Mouse (Mus musculus): ENCODE results near the gene Pabpn1l.
"Not testable (repeated sequence)": the region's sequence is repeated elsewhere in the genome, so short reads cannot be mapped to it uniquely, and the experiment has no call there.

Gene Pabpn1l

DNA sequence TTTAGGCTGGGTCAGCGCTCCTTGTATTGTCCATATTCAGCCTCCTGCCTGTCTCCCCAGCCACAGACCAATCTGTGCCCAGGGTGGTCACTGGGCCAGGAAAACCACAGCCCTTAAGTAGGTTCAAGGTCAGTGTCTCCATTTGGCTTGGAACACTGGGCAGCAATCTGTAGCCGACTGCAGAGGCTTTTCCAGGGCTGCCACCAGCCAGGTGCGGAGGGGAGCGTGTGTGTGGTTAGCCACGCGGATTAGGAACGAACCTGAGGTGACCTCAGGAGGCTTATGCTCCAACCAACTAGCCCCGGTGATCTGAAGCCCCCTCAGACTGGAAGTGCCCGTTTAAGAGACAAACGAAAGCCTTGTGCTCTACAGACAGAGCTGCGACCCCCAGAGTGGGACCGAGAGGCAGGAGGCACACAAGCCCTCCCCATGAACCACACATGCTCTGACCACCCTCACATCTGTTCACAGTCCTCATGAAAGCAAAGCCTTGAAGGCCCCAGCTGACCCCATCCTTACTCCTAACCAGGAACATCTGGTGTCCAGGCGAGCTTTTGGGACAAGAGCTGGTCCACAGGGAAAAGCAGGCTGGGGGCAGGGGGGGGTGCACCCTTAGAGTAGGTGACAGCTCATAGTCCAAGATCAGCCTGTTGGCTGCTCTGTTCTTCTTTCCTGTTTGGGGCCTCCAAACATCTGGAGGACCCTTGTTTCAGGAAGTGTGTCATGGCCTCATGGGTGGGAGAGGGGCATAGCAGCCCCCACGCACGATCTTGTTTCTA, 25.8 kb upstream of the Pabpn1l start:
- no peak for DNase-seq (ENCODE audit: low spot score in 2 of 2)

DNA sequence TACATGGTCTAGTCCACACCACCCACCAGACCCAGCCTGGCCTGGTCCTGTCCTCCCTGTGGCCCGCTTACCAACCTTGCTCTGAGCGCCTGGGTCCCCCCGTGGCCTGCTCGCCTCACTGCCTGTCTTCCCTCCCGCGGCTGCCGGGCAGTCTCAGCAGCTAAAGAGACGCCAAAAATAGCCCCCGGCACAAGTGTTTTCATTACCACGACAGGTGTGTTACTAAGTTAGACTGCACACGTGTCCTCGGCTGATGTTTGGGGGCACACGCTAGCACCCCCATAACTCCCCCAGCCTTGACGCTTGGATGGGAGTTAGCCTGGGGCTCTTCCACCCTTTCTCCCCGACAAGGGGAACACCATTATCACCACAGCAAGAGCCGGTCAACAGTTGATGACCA, 23.8 kb upstream of the Pabpn1l start:
- DNase-seq (ENCODE audit: low spot score in 2 of 2) = no peak

DNA sequence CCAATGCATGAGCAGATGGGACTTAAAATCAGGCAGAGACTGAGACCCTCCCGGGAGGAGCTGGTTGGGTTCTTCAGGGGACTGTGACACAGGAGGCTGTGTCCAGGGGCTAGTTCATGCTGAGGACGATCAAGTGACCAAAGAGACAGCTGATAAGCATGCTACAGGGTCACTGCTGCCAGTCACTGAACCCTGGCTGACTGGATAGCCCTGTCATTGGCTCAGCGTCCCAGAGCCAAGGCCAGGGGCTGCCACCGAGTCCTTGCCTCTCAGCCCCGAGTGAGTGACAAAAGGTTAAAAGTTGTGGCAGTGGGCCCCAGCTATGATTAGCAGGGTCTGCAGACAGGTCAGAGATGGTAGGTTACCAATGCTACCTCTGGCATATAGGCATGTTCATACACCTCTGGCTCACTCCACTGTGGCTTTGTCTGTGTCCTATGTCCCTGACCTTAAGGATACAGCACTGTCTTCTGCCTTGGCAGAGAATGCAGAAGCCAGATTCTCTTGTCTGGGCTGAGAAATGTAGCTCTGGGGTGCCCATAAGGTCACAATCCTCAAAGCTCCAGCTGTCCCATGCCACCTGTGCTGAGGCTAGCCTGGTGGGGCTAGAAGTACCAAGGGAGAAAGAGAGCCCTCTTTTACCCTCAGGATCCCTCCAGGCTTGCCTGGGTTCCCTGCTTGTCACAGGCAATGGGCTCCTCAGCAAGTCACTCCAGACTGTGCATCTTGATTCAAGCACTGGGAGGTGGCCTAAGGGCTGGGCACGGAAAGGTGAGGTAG, 21.8 kb upstream of the Pabpn1l start:
- DNase-seq (ENCODE audit: low spot score in 2 of 2) = no peak

DNA sequence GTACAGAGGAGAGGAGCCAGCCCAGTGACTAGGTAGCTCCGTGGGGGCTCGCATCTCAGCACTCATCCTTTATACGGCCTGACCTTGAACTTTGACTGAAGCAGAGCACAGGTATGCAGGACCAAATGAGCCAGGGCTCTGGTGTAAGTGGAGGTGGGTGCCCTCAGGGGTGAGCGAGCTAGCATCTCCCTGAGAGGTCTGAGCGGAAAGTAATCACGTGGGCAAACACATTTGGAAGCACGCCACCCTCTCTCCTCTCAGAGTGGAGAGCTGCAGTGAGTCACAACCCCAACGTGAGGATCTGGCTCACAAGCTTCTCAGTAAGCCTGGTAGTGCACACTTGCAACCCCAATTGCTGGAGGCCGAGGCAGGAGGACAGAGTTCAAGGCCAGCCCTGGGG, 19.5 kb upstream of the Pabpn1l start:
- DNase-seq (ENCODE audit: low spot score in 2 of 2) = peak; percentile 66 to 70

DNA sequence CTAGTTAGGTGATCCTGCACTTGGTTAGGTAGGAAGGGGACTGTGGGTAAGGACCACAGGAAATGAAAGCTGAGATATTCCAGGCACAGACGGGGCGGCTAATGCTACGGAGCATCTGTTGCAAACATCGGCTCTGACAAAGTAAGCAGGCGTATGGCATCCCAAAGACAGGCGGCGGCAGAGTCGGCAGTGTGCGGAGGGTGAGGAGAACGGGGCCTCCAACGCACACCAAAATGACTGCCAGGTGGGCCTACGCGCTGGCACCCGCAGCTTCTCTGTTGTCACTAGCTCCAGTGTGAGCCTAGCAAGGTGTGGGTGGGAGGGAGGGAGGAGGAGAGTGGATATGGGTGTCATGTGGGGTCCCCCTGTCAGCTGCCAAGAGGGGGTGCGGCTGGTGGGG, 18.9 kb upstream of the Pabpn1l start:
- peak; percentile 68 to 86 for DNase-seq (ENCODE audit: low spot score in 2 of 2)

DNA sequence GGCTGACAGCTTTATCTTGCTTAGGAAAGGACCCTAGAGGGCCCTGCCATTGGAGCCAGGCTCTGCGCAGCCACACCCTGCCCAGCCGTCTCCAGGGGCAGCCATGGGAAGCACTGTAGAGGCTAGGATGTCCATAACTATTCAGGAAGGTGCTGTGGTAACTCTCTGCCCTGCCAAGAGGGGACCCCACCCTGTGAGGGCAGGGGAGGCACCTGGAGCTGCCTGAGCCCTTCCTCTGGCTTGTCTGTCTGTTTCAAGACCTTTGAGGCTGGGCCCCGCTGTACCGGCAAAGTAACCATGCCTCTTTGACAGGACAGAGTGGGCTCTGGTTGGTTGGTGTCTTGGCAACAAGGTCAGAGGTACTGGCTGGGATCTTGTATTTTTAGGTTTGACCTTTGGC, 18.3 kb upstream of the Pabpn1l start:
- no peak for DNase-seq (ENCODE audit: low spot score in 2 of 2)

DNA sequence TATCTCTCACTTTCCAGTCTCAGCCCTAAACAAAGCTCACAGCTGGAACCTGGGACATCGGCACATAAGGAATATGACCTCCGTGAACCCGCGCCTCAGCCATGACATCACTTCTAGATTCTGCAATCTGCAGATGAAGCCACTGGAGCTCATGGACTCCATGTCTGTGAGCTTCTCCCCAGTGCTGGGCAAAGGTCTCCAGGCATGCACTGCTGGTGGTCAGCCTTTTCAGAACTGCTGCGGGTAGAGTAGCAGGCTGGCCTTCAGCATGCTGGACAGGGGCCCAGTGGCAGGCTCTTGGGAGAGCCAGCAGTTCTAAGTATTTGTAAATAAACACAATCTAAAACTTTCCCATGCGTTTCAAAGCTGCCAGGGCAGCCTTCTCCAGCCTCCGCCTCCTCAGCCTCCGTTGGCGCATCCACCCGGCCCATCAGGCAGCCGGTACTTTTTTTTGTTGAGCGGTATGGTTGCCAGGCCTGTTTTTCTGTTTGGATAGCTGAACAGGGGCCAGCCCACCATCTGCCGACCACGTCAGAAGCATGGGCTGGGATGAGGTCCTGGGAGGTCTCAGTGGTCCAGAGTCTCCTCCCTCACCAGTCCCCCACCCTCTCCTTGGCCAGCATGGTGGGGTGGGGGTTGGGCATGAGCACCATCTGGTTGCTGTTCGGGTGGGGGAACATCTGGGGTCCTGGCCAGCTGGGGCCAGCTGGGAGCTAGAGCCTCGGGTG, 17.1 kb upstream of the Pabpn1l start:
- peak; percentile 21 to 29 for DNase-seq (ENCODE audit: low spot score in 2 of 2)

DNA sequence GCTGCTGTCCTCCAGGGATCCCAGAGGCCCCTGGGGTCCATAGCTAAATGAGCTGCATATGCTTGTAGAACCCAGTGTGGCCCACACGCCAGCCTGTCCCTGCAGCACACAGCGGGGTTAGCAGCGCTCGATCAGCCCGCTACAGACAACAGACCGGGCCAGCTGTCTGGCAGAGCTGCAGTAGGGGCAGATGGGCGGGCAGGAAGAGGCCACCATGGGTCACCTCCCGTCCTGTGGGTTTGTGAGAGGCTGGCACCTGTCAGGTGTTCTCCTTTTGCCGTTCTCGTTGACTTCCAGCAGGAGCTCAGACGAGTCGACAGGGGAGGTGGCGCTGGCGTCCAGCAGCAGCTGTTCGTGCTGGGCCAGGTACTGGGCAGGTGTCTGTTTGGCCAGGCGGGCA, 16.1 kb upstream of the Pabpn1l start:
- no peak for DNase-seq (ENCODE audit: low spot score in 2 of 2)

DNA sequence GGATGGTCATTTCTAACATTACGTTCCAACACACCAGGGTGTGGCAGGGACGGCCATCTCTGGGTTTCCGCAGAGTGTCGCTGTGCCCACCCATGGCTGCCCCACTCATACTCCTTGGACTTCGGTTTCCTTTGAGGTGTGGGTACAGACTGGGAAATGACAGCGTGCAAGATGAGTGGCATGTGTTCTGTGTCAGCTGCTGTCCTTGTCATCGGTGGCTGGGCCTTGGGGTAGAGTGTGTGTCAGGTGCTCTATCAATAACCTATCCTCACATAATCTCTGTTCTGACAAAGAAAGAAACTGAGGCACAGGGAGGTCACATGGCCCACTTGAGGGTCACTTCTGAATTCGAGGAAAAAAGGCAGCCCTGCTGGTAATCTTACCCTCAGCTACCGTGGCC, 14.7 kb upstream of the Pabpn1l start:
- DNase-seq (ENCODE audit: low spot score in 2 of 2) = no peak

DNA sequence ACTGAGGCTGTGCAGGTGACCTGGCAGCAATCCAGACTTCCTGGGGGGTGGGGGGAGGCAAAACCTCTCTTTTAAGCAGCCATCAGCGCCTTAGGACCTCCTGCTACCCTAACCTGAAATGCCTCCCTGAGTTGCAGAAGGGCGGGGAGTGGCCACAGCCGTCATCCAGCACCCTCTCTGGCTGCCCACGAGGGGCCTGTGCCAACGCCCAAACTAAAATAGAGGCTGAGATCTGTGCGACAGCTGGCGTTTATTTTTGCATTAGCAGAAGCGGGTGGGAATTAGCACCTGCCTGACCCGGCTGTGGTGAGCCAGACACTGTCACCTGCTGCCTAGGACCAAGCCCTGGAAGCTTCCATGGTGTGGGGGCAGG, 14.2 kb upstream of the Pabpn1l start:
- DNase-seq (ENCODE audit: low spot score in 2 of 2) = peak; percentile 34 to 55

DNA sequence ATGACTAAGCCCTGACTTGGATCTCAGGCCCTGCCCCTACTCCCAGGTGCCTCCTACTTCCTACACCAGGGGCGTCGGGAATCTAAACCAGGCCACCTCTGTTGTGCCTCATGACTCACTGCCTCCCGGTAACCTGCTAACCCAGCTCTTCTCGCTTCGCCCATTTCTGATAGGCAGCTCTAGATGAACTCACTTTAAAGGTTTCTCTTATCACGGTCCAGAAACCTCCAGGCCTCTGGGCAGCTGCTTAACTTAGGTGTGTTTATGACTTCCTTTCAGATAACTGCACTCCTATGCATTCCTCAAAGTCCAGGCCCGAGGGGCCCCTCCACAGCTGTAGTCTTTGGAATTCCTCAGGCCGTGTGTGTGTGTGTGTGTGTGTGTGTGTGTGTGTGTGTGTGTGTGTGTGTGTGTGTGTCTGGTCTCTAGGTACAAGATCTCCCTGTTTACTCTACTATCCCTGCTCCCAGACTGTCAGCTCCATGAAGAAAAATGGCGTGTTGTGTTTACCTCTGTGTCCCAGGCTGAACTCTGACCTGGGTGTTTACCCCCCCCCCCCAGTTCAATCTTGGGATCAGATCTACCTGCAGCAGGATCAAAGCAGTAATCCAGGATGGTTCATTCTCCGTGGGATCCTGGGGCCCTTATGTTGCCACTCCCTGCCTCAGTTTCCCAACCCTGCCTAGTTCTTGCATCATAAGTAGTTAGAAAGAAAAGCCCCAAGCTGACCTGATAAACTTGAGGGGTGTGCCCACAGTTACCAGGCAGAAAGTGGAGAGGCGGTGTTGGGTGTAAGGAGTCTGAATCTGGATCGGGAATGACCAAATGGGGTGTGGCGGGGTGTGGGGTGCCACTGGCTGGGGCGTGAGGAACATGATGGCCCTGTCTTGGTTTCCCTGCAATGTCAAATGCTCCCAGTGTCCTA, 13.6 kb upstream of the Pabpn1l start:
- DNase-seq (ENCODE audit: low spot score in 2 of 2) = no peak

DNA sequence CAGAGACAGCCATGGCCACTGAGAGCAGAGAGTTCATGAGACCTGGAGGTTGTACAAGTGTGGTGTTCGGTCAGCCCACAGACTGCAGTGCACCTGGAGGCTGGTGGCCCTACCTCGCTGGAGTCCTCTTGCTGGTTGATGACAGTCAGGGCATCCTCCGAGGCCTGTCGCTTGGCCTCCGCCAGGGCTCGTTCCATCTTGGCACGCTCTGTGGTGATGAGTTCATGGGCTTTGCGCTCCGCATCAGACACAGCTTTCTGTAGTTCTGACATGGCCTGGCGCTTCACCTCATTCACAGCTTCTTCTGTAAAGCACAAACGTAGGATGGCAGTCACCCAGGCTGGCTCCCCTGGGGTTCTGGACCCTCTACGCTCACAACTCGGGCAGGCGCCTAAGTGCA, 10.7 kb upstream of the Pabpn1l start:
- no peak for DNase-seq (ENCODE audit: low spot score in 2 of 2)

DNA sequence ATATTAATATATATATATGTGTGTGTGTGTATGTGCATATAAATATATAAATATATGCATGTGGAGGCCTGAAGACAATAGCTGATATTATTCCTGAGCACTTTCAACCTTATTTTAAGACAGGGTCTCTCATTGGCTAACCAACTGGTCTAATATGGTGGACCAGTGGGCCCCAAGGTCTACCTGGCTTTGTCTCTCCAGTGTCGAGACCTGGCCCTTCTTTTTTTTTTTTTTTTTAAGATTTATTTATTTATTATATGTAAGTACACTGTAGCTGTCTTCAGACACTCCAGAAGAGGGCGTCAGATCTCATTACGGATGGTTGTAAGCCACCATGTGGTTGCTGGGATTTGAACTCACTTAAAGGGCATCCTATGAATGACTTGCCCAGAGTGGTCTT, 9.6 kb upstream of the Pabpn1l start:
- not testable (repeated sequence) for DNase-seq (ENCODE audit: low spot score in 2 of 2)

DNA sequence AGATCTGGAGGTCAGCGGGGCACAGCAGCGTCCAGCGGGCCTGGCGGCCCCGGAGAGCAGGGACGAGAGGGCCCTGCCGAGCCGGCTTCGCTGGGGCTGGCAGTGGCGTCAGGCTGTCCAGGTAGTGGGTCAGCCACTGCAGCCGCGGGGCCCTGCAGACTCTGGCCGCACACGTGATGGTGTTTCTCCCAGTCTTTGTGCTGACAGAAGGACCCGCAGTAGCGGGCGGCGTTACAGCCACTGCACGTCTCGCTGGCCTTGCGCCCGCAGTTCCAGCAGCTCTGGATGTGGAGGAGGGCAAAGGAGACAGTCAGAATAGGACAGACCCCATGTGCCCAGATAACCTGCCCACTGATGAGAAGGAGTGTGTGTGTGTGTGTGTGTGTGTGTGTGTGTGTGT, 8.2 kb upstream of the Pabpn1l start:
- no peak for DNase-seq (ENCODE audit: low spot score in 2 of 2)

DNA sequence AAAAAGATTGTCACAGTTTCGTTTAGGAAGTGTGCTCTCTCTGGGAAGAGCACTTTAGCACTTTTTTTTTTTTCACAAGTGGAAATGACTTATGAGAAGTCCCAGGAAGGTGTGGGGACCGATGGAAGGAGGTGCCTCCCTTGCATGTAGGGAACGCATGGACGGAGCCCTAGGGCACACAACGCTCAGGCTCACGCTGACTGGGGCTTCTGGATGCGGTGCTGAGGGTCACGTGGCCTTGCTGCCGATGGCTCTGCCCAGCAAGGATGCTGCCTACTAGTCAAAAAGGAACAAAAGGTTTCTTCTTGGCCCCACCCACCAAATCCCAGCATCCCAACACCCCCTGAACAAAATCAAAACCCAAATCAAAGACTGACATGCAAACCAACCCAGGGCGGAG, 6.8 kb upstream of the Pabpn1l start:
- no peak for DNase-seq (ENCODE audit: low spot score in 2 of 2)

DNA sequence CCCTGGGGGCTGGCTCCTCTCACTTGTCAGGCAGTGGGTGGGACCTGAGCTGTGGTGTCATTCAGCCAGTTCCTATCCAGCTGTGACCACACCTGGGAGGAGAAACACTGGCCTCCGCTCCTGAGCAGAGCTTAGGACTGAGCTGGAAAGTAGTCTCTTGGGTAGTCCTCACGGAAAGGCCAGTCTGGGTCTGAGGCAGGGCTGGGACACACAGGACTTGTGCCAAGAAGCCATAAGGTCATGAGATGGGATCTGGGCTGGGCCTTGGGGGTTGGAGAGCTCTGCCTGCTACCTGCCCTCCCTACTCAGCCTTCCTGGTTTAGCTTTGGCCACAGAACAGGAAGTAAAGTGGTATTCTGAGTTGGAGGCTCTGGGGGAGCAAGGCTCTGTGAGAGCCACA, 4.4 kb upstream of the Pabpn1l start:
- DNase-seq (ENCODE audit: low spot score in 2 of 2) = no peak

DNA sequence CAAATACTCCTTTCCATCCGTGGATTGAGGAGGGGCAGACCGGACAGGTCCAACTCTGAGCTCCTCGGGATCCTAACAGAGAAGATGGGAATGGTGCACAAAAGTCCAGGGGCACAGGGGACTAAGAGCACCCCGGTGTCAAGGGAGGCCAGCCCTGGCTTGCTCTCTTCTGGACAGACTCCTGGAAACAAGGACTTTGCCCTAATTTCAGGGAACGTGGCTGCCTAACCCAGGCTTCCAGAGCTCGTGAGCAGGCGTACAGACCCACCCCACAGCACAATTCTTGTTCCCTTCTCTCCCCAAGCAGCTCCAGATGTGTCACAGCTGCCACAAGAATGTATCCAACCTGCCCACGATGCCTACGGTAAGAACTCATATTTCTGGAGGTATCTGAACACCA, 3.3 kb upstream of the Pabpn1l start:
- DNase-seq (ENCODE audit: low spot score in 2 of 2) = no peak

DNA sequence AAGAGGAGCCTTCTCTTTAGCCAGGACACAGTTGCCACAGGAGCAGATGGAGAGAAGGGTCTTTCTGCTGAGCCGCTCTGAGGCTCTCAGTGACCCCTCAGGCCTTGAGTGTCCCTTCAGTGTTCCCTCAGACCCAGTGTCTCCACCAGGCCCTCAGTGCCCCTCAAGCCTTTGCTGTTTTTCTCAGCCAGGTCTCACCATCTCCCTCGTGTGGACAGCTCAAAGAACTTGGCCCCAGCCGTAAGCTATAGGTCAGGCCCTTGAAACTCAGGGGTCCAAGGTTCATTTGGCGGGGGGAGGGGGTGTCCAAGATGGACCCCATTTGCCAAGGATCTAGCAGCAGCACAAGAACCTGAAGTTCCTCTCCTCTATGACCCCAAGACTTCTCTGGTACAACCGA, 2.1 kb upstream of the Pabpn1l start:
- DNase-seq (ENCODE audit: low spot score in 2 of 2) = no peak

DNA sequence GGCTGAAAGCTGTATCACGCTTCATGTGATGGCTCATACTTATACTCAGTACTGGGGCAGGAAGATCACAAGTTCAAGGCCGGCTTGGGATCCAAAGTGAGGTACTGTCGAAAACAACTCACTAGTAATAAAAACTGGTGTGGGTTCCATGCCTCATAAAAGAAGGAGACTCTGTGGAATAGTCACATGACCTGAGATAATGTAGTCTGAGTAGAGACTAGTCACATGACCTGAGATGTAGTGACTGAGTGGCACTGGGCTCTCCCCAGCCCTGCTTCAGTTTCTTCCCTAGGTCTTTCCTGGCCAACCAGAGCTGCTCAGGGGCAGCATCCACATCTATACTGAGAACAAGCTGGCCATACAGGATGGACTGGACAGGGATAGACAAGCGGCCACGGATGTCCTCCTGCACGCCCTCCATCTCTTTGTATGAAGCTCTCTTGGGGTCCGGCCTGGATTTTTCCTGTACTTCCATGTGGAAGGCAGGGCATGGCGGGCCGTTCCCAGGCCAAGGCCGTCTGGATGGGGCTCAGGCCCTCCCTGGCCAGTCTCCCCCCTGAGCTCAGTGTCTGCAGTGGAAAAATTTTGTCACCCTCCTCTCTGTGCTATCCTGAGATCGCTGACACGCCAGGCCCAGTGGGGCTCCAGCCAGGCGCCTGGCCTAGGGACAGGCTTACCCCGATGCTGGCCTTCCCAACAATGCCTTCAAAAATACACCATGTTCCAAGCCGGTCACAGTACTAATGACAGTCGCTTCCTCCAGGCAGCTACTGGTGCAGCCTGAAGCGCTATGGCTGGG, 1.5 kb upstream of the Pabpn1l start:
- DNase-seq (ENCODE audit: low spot score in 2 of 2) = no peak

DNA sequence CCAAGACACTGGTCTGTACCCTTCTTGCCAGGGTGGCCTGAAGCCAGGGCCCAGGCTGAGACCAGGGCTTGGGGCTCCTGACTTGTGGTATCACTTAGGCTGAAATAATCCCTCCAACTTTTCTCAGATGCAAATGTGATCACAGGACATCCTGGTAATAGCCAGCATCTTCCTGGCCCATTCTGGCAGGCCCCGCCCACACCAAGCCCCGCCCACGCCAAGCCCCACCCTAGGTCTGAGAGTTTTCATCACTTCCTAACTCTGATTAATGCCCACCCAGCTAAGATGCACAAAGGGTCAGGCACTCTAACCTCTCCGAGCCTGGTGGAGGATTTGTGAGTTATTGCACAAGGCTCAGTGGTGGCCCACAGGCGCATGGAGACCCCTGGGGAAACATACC, 2.1 kb downstream of the Pabpn1l start:
- DNase-seq (ENCODE audit: low spot score in 2 of 2) = no peak
